Mouse (Mus musculus) hindbrain, embryonic 15.5 days (tissue): ENCODE results near the gene Nomo1. TPM values are rescaled to one million over a fixed set of nuclear protein-coding genes. Genes with fewer than 3 reads are reported as not detected.

ENCODE experiments used
- ATAC-seq: fragments of 200-750 bp; cut with Nextera tagmentation; 2 replicates; pipeline ENCODE4 v1.8.0; 2017; ENCODE audit warnings: low read depth, moderate number of reproducible peaks, moderate TSS enrichment; ENCODE audit not compliant: low FRiP score
- H3K27ac ChIP-seq: fragments of 300-500 bp; sonication (generic); replicated peaks from 2 replicates; pipeline ENCODE4 v1.5.1; 2015; ENCODE audit warnings: mild to moderate bottlenecking, inconsistent platforms
- H3K27me3 ChIP-seq: fragments of 300-500 bp; sonication (generic); 2 replicates; pipeline ENCODE4 v1.6.1; 2015; ENCODE audit warnings: control low read depth, inconsistent platforms
- H3K36me3 ChIP-seq: fragments of 300-500 bp; sonication (generic); 2 replicates; pipeline ENCODE4 v1.6.1; 2015; ENCODE audit warnings: control low read depth, inconsistent platforms
- H3K4me1 ChIP-seq: fragments of 300-500 bp; sonication (generic); replicated peaks from 2 replicates; pipeline ENCODE4 v1.6.1; 2015; ENCODE audit warnings: control low read depth, inconsistent platforms
- H3K4me2 ChIP-seq: fragments of 300-500 bp; sonication (generic); 2 replicates; pipeline ENCODE4 v1.6.1; 2015; ENCODE audit warnings: moderate library complexity, mild to moderate bottlenecking, inconsistent platforms
- H3K4me3 ChIP-seq: fragments of 300-500 bp; sonication (generic); 2 replicates; pipeline ENCODE4 v1.5.1; 2015; ENCODE audit warnings: mild to moderate bottlenecking, inconsistent platforms
- H3K9ac ChIP-seq: fragments of 300-500 bp; sonication (generic); 2 replicates; pipeline ENCODE4 v1.6.1; 2015; ENCODE audit warnings: inconsistent platforms
- H3K9me3 ChIP-seq: fragments of 300-500 bp; sonication (generic); 2 replicates; pipeline ENCODE4 v1.6.1; 2016; ENCODE audit warnings: control low read depth, inconsistent platforms
- WGBS: fragments of 180-500 bp; shearing (Covaris S2); methylation state at CpG from one replicate; pipeline ENCODE4 v1.1.7; 2015; 5-methylcytosine and 5-hydroxymethylcytosine counted together
- polyA plus RNA-seq: library from polyadenylated mRNA; unstranded; fragments of >200 nt; fragmentation: Nextera tagmentation; extraction: Ambion mirVana; gene quantifications from 2 replicates; pipeline ENCODE4 v1.2.1, GENCODE M21; 2015

Gene Nomo1
- polyA plus RNA-seq, 1 experiment from 2014 or later: 47.0 TPM

GRCm38 (mm10) chr7:46049981-46050380 lies 16.5 kb downstream of the Nomo1 start:
- Histone ChIP-seq H3K4me2 (no peak overlapping the region), H3K9ac (no peak overlapping the region), H3K4me1 (no peaks in the 10 kb centered on the region), H3K9me3 (no peaks in the 10 kb centered on the region), H3K27me3 (no peaks in the 10 kb centered on the region), H3K4me3 (no peak overlapping the region), H3K27ac (no peak overlapping the region), H3K36me3 (peaks cover 53% of the 10 kb centered on the region)
- WGBS: 68% methylated on average over 7 of the region's 7 CpGs
- no peak for ATAC-seq

GRCm38 (mm10) chr7:46052161-46052821 lies 18.8 kb downstream of the Nomo1 start:
- Histone ChIP-seq H3K4me1 (no peaks in the 10 kb centered on the region), H3K27ac (no peak overlapping the region), H3K4me2 (no peak overlapping the region), H3K9me3 (no peaks in the 10 kb centered on the region), H3K36me3 (peaks cover 56% of the 10 kb centered on the region), H3K4me3 (no peak overlapping the region), H3K27me3 (no peaks in the 10 kb centered on the region), H3K9ac (no peak overlapping the region)
- peak; percentile 37; the same call in 1 of the 2 replicates for ATAC-seq
- 89% methylated on average over 4 of the region's 4 CpGs for WGBS

GRCm38 (mm10) chr7:46053566-46053965 lies 20.1 kb downstream of the Nomo1 start:
- Histone ChIP-seq H3K4me1 (no peaks in the 10 kb centered on the region), H3K9me3 (no peaks in the 10 kb centered on the region), H3K4me3 (no peak overlapping the region), H3K4me2 (no peak overlapping the region), H3K36me3 (peaks cover 60% of the 10 kb centered on the region), H3K27ac (no peak overlapping the region), H3K9ac (no peak overlapping the region), H3K27me3 (no peaks in the 10 kb centered on the region)
- WGBS: 83% methylated on average over 3 of the region's 3 CpGs
- ATAC-seq: no peak

- Histone ChIP-seq H3K27me3 (no peaks in the 10 kb centered on the region), H3K4me2 (no peak overlapping the region), H3K4me1 (no peaks in the 10 kb centered on the region), H3K4me3 (no peak overlapping the region), H3K27ac (no peak overlapping the region), H3K9ac (no peak overlapping the region), H3K36me3 (peaks cover 82% of the 10 kb centered on the region), H3K9me3 (no peaks in the 10 kb centered on the region)
- 96% methylated on average over 11 of the region's 11 CpGs for WGBS
- ATAC-seq: no peak
Measured at GRCm38 (mm10) chr7:46058882-46059281, 25.4 kb downstream of the Nomo1 start.

GRCm38 (mm10) chr7:46060688-46061087 lies 27.2 kb downstream of the Nomo1 start:
- H3K27ac ChIP-seq: no peak overlapping the region
- peaks cover 70% of the 10 kb centered on the region for H3K36me3 ChIP-seq
- H3K27me3 ChIP-seq: no peaks in the 10 kb centered on the region
- no peak overlapping the region for H3K4me2 ChIP-seq
- no peak for ATAC-seq
- 96% methylated on average over 8 of the region's 8 CpGs for WGBS
- H3K4me3 ChIP-seq: no peak overlapping the region
- H3K9ac ChIP-seq: no peak overlapping the region
- no peaks in the 10 kb centered on the region for H3K4me1 ChIP-seq
- no peaks in the 10 kb centered on the region for H3K9me3 ChIP-seq

GRCm38 (mm10) chr7:46061614-46062013 lies 28.1 kb downstream of the Nomo1 start:
- Histone ChIP-seq H3K4me1 (no peaks in the 10 kb centered on the region), H3K36me3 (peaks cover 72% of the 10 kb centered on the region), H3K9me3 (no peaks in the 10 kb centered on the region), H3K4me3 (no peak overlapping the region), H3K27ac (no peak overlapping the region), H3K9ac (no peak overlapping the region), H3K4me2 (no peak overlapping the region), H3K27me3 (no peaks in the 10 kb centered on the region)
- ATAC-seq: no peak
- 98% methylated on average over 16 of the region's 16 CpGs for WGBS

GRCm38 (mm10) chr7:46063296-46063695 lies 29.8 kb downstream of the Nomo1 start:
- Histone ChIP-seq H3K27ac (no peak overlapping the region), H3K27me3 (no peaks in the 10 kb centered on the region), H3K4me2 (no peak overlapping the region), H3K9ac (no peak overlapping the region), H3K4me1 (no peaks in the 10 kb centered on the region), H3K9me3 (no peaks in the 10 kb centered on the region), H3K4me3 (no peak overlapping the region), H3K36me3 (peaks cover 68% of the 10 kb centered on the region)
- ATAC-seq: no peak
- 96% methylated on average over 6 of the region's 6 CpGs for WGBS

GRCm38 (mm10) chr7:46068831-46069230 lies 35.3 kb downstream of the Nomo1 start:
- 95% methylated on average over 8 of the region's 8 CpGs for WGBS
- no peak overlapping the region for H3K4me2 ChIP-seq
- ATAC-seq: no peak
- H3K27me3 ChIP-seq: no peaks in the 10 kb centered on the region
- no peak overlapping the region for H3K27ac ChIP-seq
- H3K4me1 ChIP-seq: no peaks in the 10 kb centered on the region
- H3K36me3 ChIP-seq: peaks cover 82% of the 10 kb centered on the region
- H3K4me3 ChIP-seq: no peak overlapping the region
- no peaks in the 10 kb centered on the region for H3K9me3 ChIP-seq
- no peak overlapping the region for H3K9ac ChIP-seq

- 88% methylated on average over 7 of the region's 7 CpGs for WGBS
- peaks cover 68% of the 10 kb centered on the region for H3K36me3 ChIP-seq
- no peak for ATAC-seq
Measured at GRCm38 (mm10) chr7:46076844-46077243, 43.3 kb downstream of the Nomo1 start.

GRCm38 (mm10) chr7:46077675-46078074 lies 44.2 kb downstream of the Nomo1 start:
- WGBS: 69% methylated on average over 12 of the region's 12 CpGs
- H3K27me3 ChIP-seq: no peaks in the 10 kb centered on the region
- H3K4me2 ChIP-seq: no peak overlapping the region
- H3K27ac ChIP-seq: no peak overlapping the region
- peak; percentile 73; the same call in 1 of the 2 replicates for ATAC-seq
- H3K4me1 ChIP-seq: no peaks in the 10 kb centered on the region
- no peak overlapping the region for H3K4me3 ChIP-seq
- H3K36me3 ChIP-seq: peaks cover 68% of the 10 kb centered on the region
- H3K9ac ChIP-seq: no peak overlapping the region
- no peaks in the 10 kb centered on the region for H3K9me3 ChIP-seq

More at GRCm38 (mm10) chr7:46076844-46077243, 43.3 kb downstream of the Nomo1 start:
- Histone ChIP-seq H3K4me2 (no peak overlapping the region), H3K4me1 (no peaks in the 10 kb centered on the region), H3K9me3 (no peaks in the 10 kb centered on the region), H3K9ac (no peak overlapping the region), H3K4me3 (no peak overlapping the region), H3K27ac (no peak overlapping the region), H3K27me3 (no peaks in the 10 kb centered on the region)

GRCm38 (mm10) chr7:46084024-46084423 lies 50.5 kb downstream of the Nomo1 start:
- Histone ChIP-seq H3K27me3 (no peaks in the 10 kb centered on the region), H3K4me3 (no peak overlapping the region), H3K9ac (no peak overlapping the region), H3K36me3 (peaks cover 44% of the 10 kb centered on the region), H3K4me2 (no peak overlapping the region), H3K9me3 (no peaks in the 10 kb centered on the region), H3K27ac (no peak overlapping the region), H3K4me1 (no peaks in the 10 kb centered on the region)
- ATAC-seq: no peak
- 92% methylated on average over 10 of the region's 10 CpGs for WGBS

- Histone ChIP-seq H3K27ac (no peak overlapping the region), H3K9me3 (no peaks in the 10 kb centered on the region), H3K9ac (no peak overlapping the region), H3K27me3 (no peaks in the 10 kb centered on the region), H3K36me3 (peaks cover 35% of the 10 kb centered on the region), H3K4me1 (no peaks in the 10 kb centered on the region), H3K4me2 (no peak overlapping the region), H3K4me3 (no peak overlapping the region)
- ATAC-seq: peak; percentile 53; the same call in 1 of the 2 replicates
- WGBS: 65% methylated on average over 16 of the region's 16 CpGs
Measured at GRCm38 (mm10) chr7:46084839-46085513, 51.5 kb downstream of the Nomo1 start.
